Mouse (Mus musculus) thymus, adult 2 months (tissue): Measurements from ENCODE around the gene Fgfr2.

Experiments used
- CTCF ChIP-seq: fragments of 200-500 bp; IDR thresholded peaks from 2 replicates; pipeline ENCODE4 v1.5.1; 2012; ENCODE audit warnings: mild to moderate bottlenecking, control low read depth, low read length, moderate library complexity, borderline replicate concordance; ENCODE audit not compliant: control insufficient read depth, poor library complexity, insufficient read depth; ENCODE audit errors: extremely low read depth
- POLR2A ChIP-seq: fragments of 200-500 bp; IDR thresholded peaks from 2 replicates; pipeline ENCODE4 v1.6.1; 2012; ENCODE audit warnings: mild to moderate bottlenecking, low read length, control low read depth, moderate library complexity; ENCODE audit not compliant: control insufficient read depth, poor library complexity, insufficient read depth; ENCODE audit errors: extremely low read depth

- TF ChIP-seq CTCF, result no peak
- TF ChIP-seq POLR2A, result no peak
These were observed 2321.3 kb downstream of the Fgfr2 start for GRCm38 (mm10) chr7:130801811-130802210.
